Mouse (Mus musculus) adrenal gland, postnatal 25 days (tissue): ENCODE measurements around the gene Klhl42. TPM values are rescaled to one million over a fixed set of nuclear protein-coding genes. Genes with fewer than 3 reads are reported as not detected.

ENCODE experiments used
- DNase-seq: peaks from one replicate; pipeline ENCODE4 v3.0.0; 2021; ENCODE audit warnings: mixed read lengths
- total RNA-seq: library from RNA; stranded (reverse); gene quantifications from 2 replicates; pipeline ENCODE4 v1.2.3, GENCODE M21; 2021

Gene Klhl42
- total RNA-seq, 1 experiment from 2014 or later = 33.4 TPM

GRCm38 (mm10) chr6:147151069-147151468 lies 59.9 kb downstream of the Klhl42 start:
- no peak for DNase-seq

- DNase-seq = no peak
These were observed 60.7 kb downstream of the Klhl42 start for GRCm38 (mm10) chr6:147151839-147152238.

- no peak for DNase-seq
These were observed 63.9 kb downstream of the Klhl42 start for GRCm38 (mm10) chr6:147155085-147155484.

GRCm38 (mm10) chr6:147161818-147162584 lies 70.8 kb downstream of the Klhl42 start:
- DNase-seq = no peak

Other genes with a start within 250 kb of the Klhl42 start
- not detected in 2 replicates for gene Smco2, start 241.3 kb upstream of the Klhl42 start, total RNA-seq
- gene Ppfibp1, start 202.9 kb upstream of the Klhl42 start, total RNA-seq = 70.0 and 98.9 TPM in 2 replicates
- not detected in 2 replicates for gene 1700034J05Rik, start 137.0 kb upstream of the Klhl42 start, total RNA-seq
- 0.95 and 1.6 TPM in 2 replicates for gene Rep15, start 58.8 kb upstream of the Klhl42 start, total RNA-seq
- 69.6 and 98.0 TPM in 2 replicates for gene Mrps35, start 48.6 kb upstream of the Klhl42 start, total RNA-seq
- gene Mansc4, start 4.3 kb upstream of the Klhl42 start, total RNA-seq = not detected in 2 replicates
- not detected in 2 replicates for gene Pthlh, start 172.8 kb downstream of the Klhl42 start, total RNA-seq